Mouse (Mus musculus): ENCODE data around the gene Pik3r5. TPM values are rescaled to one million over a fixed set of nuclear protein-coding genes. Genes with fewer than 3 reads are reported as not detected.

Gene Pik3r5
- total RNA-seq, 1 experiment = 0.94 TPM

- Histone ChIP-seq H3K4me1 (ENCODE audit: control insufficient read depth in 2 of 2, insufficient read depth in 2 of 2, low read length in 2 of 2, poor library complexity in 1 of 2) (peaks cover 0 to 36% of the 10 kb centered on the region in 2 experiments; a peak in 2 of 4 replicates), H3K9me3 (ENCODE audit: control insufficient read depth, insufficient read depth, low read depth, low read length) (no peaks in the 10 kb centered on the region), H3K27ac (ENCODE audit: insufficient read depth, low read depth, low read length, poor library complexity, severe bottlenecking) (no peak overlapping the region), H3K36me3 (ENCODE audit: control insufficient read depth, insufficient read depth, low read length, poor library complexity, severe bottlenecking) (peaks cover 10% of the 10 kb centered on the region; the same call in 1 of the 2 replicates), H3K9ac (ENCODE audit: insufficient read depth, low read depth, low read length, poor library complexity, severe bottlenecking) (no peak overlapping the region), H3K4me3 (ENCODE audit: insufficient read depth in 1 of 2, low read depth in 1 of 2, low read length in 2 of 2, poor library complexity in 1 of 2, severe bottlenecking in 1 of 2) (no peak overlapping the region)
- no peak for DNase-seq (ENCODE audit: low read depth, low spot score)
- TF ChIP-seq CHD2 (IDR thresholded peaks at IDR 0.05; ENCODE audit: low read depth, low read length) (no peak), HCFC1 (IDR thresholded peaks at IDR 0.05; ENCODE audit: borderline replicate concordance, insufficient read depth, low read length) (no peak), MAFK (IDR thresholded peaks at IDR 0.05; ENCODE audit: insufficient read depth, low read depth, low read length) (no peak), ZC3H11A (IDR thresholded peaks at IDR 0.05; ENCODE audit: borderline replicate concordance, low read depth, low read length) (no peak), ZNF384 (IDR thresholded peaks at IDR 0.05; ENCODE audit: low read depth, low read length) (no peak)
- in situ Hi-C loops (cut with MboI; ENCODE audit: low sequenced_read_pairs in 2 of 2, unreplicated experiment in 2 of 2) = no loop called here
These were observed 43.8 kb upstream of the Pik3r5 start for GRCm38 (mm10) chr11:68387971-68388654.

- in situ Hi-C loops (cut with MboI; ENCODE audit: low sequenced_read_pairs in 2 of 2, unreplicated experiment in 2 of 2) = no loop called here
These were observed 43.3 kb upstream of the Pik3r5 start for GRCm38 (mm10) chr11:68388655-68389015.

DNA sequence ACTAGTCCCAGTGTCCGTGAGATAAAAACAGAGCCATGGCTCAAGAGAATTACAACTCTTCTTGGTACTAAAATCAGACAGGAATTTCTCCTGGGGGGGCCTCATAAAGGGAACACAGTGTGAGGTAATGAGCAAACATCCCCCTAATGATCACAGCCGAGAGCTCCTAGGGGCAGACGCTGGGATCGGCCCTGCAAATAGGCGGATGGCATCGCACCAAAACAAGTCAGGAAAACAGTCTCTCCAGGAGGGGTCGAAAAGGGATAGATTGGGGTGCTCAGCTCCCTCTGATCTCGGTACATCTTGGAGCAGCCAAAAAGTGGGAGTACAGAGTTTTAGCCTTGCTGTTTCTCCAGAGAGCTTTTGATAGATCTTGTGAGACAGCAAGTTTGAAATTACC is 42.3 kb upstream of the Pik3r5 start:
- Histone ChIP-seq H3K27ac (ENCODE audit: insufficient read depth, low read depth, low read length, poor library complexity, severe bottlenecking) (no peak overlapping the region), H3K9me3 (ENCODE audit: control insufficient read depth, insufficient read depth, low read depth, low read length) (no peaks in the 10 kb centered on the region), H3K4me3 (ENCODE audit: insufficient read depth in 1 of 2, low read depth in 1 of 2, low read length in 2 of 2, poor library complexity in 1 of 2, severe bottlenecking in 1 of 2) (no peak overlapping the region), H3K4me1 (ENCODE audit: control insufficient read depth in 2 of 2, insufficient read depth in 2 of 2, low read length in 2 of 2, poor library complexity in 1 of 2) (peaks cover 0 to 38% of the 10 kb centered on the region in 2 experiments; a peak in 3 of 4 replicates), H3K9ac (ENCODE audit: insufficient read depth, low read depth, low read length, poor library complexity, severe bottlenecking) (no peak overlapping the region), H3K36me3 (ENCODE audit: control insufficient read depth, insufficient read depth, low read length, poor library complexity, severe bottlenecking) (peaks cover 10% of the 10 kb centered on the region; the same call in 1 of the 2 replicates)
- TF ChIP-seq ZC3H11A (IDR thresholded peaks at IDR 0.05; ENCODE audit: borderline replicate concordance, low read depth, low read length) = no peak
- no peak for TF ChIP-seq MAFK (IDR thresholded peaks at IDR 0.05; ENCODE audit: insufficient read depth, low read depth, low read length)
- no peak for TF ChIP-seq ZNF384 (IDR thresholded peaks at IDR 0.05; ENCODE audit: low read depth, low read length)
- TF ChIP-seq CHD2 (IDR thresholded peaks at IDR 0.05; ENCODE audit: low read depth, low read length) = no peak
- no peak for TF ChIP-seq HCFC1 (IDR thresholded peaks at IDR 0.05; ENCODE audit: borderline replicate concordance, insufficient read depth, low read length)
- in situ Hi-C loops (cut with MboI; ENCODE audit: low sequenced_read_pairs in 2 of 2, unreplicated experiment in 2 of 2) = no loop called here
- no peak for DNase-seq (ENCODE audit: low read depth, low spot score)

More at GRCm38 (mm10) chr11:68388655-68389015, 43.3 kb upstream of the Pik3r5 start:
- no peak overlapping the region for H3K4me3 ChIP-seq (ENCODE audit: insufficient read depth in 1 of 2, low read depth in 1 of 2, low read length in 2 of 2, poor library complexity in 1 of 2, severe bottlenecking in 1 of 2)
- TF ChIP-seq HCFC1 (IDR thresholded peaks at IDR 0.05; ENCODE audit: borderline replicate concordance, insufficient read depth, low read length) = no peak
- TF ChIP-seq ZC3H11A (IDR thresholded peaks at IDR 0.05; ENCODE audit: borderline replicate concordance, low read depth, low read length) = no peak
- no peak for TF ChIP-seq MAFK (IDR thresholded peaks at IDR 0.05; ENCODE audit: insufficient read depth, low read depth, low read length)
- no peak for TF ChIP-seq CHD2 (IDR thresholded peaks at IDR 0.05; ENCODE audit: low read depth, low read length)
- TF ChIP-seq ZNF384 (IDR thresholded peaks at IDR 0.05; ENCODE audit: low read depth, low read length) = no peak
- H3K27ac ChIP-seq (ENCODE audit: insufficient read depth, low read depth, low read length, poor library complexity, severe bottlenecking) = no peak overlapping the region
- no peak overlapping the region for H3K9ac ChIP-seq (ENCODE audit: insufficient read depth, low read depth, low read length, poor library complexity, severe bottlenecking)
- no peak for DNase-seq (ENCODE audit: low read depth, low spot score)
- H3K4me1 ChIP-seq (ENCODE audit: control insufficient read depth in 2 of 2, insufficient read depth in 2 of 2, low read length in 2 of 2, poor library complexity in 1 of 2) = peaks cover 0 to 35% of the 10 kb centered on the region in 2 experiments; a peak in 3 of 4 replicates
- H3K36me3 ChIP-seq (ENCODE audit: control insufficient read depth, insufficient read depth, low read length, poor library complexity, severe bottlenecking) = peaks cover 10% of the 10 kb centered on the region; the same call in 1 of the 2 replicates
- no peaks in the 10 kb centered on the region for H3K9me3 ChIP-seq (ENCODE audit: control insufficient read depth, insufficient read depth, low read depth, low read length)

GRCm38 (mm10) chr11:68390381-68391287 is 41.3 kb upstream of the Pik3r5 start:
- Histone ChIP-seq H3K4me3 (ENCODE audit: insufficient read depth in 1 of 2, low read depth in 1 of 2, low read length in 2 of 2, poor library complexity in 1 of 2, severe bottlenecking in 1 of 2) (peak overlapping the region in 1 of 2 experiments; percentile 33; a peak in 1 of 4 replicates), H3K9me3 (ENCODE audit: control insufficient read depth, insufficient read depth, low read depth, low read length) (no peaks in the 10 kb centered on the region), H3K36me3 (ENCODE audit: control insufficient read depth, insufficient read depth, low read length, poor library complexity, severe bottlenecking) (peaks cover under 1% of the 10 kb centered on the region; the same call in 1 of the 2 replicates), H3K9ac (ENCODE audit: insufficient read depth, low read depth, low read length, poor library complexity, severe bottlenecking) (no peak overlapping the region; the same call in 1 of the 2 replicates), H3K27ac (ENCODE audit: insufficient read depth, low read depth, low read length, poor library complexity, severe bottlenecking) (no peak overlapping the region; the same call in 1 of the 2 replicates), H3K4me1 (ENCODE audit: control insufficient read depth in 2 of 2, insufficient read depth in 2 of 2, low read length in 2 of 2, poor library complexity in 1 of 2) (peaks cover 0 to 40% of the 10 kb centered on the region in 2 experiments; a peak in 3 of 4 replicates)
- in situ Hi-C loops (cut with MboI; ENCODE audit: low sequenced_read_pairs in 2 of 2, unreplicated experiment in 2 of 2) = no loop called here
- TF ChIP-seq CHD2 (IDR thresholded peaks at IDR 0.05; ENCODE audit: low read depth, low read length) (no peak), ZNF384 (IDR thresholded peaks at IDR 0.05; ENCODE audit: low read depth, low read length) (no peak), ZC3H11A (IDR thresholded peaks at IDR 0.05; ENCODE audit: borderline replicate concordance, low read depth, low read length) (no peak), MAFK (IDR thresholded peaks at IDR 0.05; ENCODE audit: insufficient read depth, low read depth, low read length) (no peak), HCFC1 (IDR thresholded peaks at IDR 0.05; ENCODE audit: borderline replicate concordance, insufficient read depth, low read length) (no peak)
- no peak for DNase-seq (ENCODE audit: low read depth, low spot score)
